Mouse (Mus musculus) spleen, postnatal 14 days (tissue): ENCODE measurements around the gene Ccdc9.

Source experiments
- DNase-seq, 2 experiments: peaks; one replicate each; pipeline ENCODE4 v3.0.0; 2021 to 2022; ENCODE audit warnings: low spot score in 2 of 2

Gene Ccdc9

DNA sequence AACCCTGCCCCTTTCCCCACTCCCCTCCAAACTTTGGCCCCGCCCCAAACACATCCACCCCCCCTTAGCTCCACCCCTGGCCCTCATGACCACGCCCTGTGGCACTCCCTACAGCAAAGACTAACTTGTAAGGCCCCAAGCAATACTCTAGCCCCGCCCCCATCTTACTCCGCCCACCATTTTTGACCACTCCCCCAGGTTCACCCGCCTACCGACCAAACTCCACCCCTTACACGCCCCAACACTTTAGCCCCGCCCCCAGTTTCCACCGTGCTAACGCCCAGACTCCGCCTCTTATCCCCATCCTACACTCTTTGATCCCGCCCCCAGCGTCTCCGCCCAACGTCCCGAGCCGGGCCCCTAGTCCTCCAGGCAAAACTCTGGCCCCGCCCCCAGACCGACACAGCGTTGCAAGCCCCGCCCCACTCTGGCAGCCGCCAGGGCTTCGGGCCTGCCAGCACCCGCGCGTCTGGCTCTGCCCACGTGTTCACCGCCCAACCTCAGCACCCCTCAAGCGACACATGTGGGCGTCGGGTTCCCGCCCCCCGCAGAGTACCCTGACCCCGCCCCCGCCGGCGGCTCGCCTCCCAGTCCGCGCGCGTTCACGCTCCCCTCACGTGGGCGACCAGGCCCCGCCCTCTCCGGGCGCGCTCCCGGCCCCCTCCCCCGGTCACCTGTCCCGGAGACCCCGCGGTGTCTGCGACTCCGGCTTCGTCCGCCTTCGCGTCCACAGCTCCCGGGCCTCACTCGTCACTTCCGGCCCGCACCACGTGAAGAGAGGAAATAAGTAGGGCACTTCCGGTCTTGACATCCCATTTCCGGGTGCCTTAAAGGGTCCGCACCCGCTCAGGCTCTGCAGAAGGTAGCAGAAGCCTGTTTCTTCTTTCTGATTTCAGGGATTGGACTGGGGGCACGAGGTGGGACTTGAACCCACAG is at the start of gene Ccdc9:
Gene Ccdc9, minus strand, starts transcription at position 770 of the 936 bp plus-strand sequence.
- DNase-seq = peak; percentile 98 to 99

DNA sequence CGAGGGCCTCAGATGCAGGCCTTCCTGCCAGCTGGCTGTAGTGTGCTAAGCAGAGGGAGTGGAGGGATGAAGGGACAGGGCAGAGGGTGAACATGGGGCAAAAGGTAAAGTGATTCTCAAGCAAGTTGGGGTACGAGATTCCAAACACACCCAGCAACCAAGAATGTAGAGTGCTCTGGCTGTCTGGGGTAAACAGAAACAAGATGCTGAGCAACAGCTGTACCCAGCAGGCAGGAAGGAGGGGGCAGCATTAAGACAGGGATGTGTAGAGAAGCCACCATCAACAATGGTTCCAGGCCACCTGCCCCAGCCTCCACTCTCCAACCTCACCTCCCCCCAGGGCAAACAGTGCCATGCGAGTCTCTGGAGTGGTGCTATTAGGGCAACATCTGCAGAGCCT is 42.6 kb upstream of the Ccdc9 start:
- no peak for DNase-seq

DNA sequence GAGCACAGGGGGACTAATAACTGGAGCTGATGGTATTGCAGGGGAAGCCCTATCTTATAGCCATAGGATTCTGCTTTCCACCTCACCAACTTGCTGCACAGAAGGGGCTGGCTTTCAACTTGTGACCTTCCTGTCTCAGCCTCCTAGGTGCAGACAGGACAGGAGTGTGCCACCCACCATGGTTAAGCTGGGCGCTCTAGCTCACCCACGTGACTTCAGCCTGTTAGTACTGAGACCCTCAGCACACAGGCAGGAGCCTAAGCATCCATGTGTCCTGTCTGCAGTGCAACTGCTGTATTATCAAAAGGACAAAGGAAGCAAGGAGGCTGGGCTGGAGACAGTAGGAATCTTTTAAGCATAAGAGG is 40.0 kb upstream of the Ccdc9 start:
- no peak for DNase-seq

DNA sequence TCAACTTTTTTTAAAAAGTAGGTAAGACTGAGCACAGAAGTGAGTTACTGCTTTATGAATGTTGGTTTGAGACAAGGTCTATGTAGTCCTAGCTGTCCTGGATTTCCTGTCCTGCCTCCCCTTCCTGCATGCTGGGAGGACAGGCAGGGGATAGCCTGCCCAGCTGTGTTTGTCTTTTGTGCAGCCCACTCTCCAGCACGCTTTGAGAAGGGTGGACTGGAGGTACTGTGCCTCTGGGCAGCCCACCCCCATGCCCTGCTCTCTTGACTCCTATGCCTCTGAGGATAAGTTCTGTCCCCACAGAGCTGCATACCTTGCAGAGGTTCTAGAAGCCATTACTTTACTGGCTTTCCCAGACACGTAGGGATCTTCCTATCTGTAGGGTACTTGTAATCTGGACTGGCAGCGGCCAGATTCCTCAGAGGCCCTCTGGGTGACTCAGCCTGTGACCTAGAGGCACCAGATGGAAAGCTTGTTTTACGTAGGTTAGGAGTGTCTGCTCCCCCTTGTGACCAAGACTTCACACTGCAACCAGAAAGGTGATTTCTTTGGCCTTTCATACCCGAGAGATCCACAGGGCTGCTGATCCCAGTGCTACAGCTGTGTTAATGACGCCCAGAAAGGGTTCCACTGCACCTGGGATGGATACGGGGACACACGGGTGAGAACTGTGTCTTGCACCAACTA is 39.5 kb upstream of the Ccdc9 start:
- peak; percentile 15 to 51 for DNase-seq

DNA sequence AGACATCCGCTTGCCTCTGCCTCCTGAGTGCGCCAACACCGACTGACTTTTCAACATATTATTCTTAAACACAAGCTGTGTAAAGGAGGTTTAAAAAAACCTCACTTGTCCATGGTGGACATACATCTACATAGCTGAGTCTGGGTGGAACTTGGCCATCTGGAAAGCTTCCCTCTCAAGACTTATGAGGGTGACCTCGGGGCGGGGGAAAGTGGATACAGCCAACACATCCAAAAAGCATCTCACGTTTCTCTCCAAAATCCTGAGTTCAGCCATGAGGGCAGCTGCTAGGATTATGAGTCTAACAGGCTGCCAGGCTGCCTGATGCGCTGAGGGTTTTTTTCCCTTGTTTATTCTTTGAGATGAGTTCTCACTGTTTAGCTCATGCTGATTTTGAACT is 38.1 kb upstream of the Ccdc9 start:
- DNase-seq = no peak

DNA sequence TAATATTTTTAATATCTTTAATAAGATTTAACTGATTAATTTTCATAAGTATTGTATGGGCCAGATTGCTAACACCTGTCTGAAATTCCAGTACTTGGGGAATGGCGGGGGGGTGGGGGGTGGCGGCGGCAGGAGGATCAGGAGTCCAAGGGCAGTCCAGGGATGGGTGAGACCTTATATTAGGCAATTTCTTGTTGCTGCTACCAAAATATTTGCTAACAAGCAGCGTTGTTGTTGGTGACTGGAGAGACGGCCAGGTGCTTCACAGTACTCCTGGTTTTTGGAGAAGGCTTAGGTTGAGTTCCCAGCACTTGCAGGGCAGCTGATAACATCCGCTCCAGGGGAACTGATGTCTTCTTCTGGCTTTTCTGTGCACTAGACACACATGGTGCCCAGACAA is 33.9 kb upstream of the Ccdc9 start:
- DNase-seq = no peak

DNA sequence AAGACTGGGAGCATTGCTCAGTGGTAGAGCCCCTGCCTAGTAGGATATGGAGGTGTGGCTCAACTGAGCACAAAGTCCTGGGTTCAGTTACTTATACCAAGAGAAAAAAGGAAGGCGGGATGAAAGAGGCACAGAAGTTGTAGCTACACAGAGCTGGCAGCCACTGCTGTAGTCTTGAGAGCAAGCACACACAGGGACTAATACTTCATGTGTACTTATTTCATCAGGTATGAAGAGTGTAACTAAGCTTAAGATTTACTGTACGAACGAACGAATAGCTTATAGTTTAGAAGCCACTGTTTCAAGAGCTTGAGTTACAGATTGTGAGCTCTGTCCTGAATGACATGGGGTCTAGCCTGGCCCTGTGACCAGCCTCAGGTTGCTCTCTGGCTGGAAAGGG is 32.6 kb upstream of the Ccdc9 start:
- DNase-seq = no peak

DNA sequence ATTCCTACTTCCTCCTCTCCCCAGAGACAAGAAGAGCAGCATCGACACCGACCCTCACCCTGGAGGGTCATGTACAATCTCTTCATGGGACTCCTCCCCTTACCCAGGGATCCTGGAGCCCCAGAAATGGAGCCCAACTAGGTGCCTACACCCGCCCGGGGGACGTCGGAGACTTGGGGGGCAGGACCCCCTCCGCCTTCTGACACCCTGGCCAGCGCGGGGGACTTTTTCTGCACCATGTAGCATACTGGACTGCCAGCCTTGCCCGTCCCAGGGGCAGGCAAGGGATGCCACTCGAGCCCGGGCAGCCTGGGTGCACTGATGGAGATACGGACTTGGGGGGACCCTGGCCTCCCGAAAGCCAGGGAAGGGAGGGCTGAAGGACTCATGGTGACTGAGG is 30.5 kb upstream of the Ccdc9 start:
- no peak for DNase-seq

DNA sequence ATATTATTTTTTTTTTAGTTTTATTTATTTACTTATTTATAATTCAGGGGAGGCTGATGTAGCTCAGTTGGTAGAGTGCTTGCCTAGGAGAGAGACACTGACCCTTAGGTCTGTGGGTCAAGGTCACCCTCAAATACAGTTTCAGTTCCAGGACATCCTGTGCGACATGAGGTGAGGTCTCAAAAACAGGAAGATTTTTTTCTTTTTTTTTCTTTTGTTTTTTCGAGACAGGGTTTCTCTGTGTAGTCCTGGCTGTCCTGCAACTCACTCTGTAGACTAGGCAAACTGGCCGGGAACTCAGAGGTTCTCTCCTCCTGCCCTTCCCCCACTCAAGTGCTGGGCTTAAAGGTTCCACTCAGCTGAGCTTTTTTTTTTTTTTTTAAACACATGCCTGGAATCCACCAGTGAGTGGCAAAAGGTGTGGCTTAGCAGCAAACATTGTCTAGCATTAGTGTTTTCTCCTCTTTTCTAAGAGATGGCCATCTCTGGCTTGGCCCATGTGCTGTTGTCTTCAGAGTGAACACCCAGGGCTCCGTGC is 28.7 kb upstream of the Ccdc9 start:
- no peak for DNase-seq

DNA sequence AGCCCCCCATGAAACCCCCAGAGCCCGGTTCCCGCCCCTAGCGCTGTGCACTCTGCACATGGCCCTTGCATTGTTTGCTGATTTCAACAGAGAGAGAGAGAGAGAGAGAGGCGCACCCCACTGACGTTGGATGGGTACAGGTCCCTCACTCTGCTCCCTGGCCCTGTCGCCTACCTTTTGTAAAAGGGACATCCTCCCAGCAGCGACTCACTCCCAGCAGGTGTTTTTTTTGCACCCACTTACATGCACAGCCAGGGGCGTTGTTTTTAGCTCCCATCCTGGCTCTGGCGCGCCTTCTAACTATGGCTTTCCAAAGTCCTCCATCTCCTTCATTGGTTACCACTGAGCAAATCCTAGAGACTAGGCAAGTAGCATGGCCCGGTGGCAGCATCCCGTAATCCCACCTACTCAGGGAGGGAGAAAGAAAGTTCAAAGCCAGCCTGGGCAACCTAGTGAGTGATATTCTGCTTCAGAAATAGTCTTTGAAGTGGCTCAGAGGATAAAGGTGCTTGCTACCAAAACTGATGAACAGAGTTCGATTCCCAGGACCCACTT is 27.7 kb upstream of the Ccdc9 start:
- no peak for DNase-seq

DNA sequence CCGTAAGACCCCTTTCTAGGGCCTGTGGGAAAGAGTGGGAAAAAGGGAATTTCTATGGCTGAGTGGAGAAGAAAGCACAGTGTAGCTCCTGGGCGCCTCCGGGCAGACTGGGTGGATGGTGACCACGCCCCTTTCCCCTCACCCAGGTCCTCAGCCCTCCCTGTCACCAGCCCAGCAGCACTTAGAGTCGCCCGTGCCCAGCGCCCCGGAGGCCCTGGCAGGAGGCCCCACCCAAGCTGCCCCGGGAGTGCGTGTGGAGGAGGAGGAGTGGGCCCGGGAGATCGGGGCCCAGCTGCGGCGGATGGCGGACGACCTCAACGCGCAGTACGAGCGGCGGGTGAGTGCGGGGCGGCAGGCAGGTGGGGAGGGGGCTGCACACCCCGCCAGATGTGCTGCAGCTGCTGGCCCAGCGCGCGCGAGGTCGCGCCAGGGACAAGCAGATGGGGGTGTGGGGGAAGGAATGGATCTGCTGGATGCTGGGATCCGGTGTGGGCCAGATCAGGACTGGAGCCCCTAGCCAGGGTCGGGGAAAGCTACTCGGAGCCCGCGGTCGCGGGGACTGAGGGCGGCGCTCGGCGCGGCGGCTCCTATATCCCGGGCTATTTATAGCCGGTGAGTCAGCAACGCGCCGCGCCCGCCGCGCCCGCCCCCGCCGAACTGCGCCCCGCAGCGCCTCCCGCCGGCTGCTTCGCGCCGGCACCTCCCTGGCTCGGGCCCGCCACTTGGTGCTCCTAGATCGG is 27.1 kb upstream of the Ccdc9 start:
- DNase-seq = peak; percentile 68 to 79

DNA sequence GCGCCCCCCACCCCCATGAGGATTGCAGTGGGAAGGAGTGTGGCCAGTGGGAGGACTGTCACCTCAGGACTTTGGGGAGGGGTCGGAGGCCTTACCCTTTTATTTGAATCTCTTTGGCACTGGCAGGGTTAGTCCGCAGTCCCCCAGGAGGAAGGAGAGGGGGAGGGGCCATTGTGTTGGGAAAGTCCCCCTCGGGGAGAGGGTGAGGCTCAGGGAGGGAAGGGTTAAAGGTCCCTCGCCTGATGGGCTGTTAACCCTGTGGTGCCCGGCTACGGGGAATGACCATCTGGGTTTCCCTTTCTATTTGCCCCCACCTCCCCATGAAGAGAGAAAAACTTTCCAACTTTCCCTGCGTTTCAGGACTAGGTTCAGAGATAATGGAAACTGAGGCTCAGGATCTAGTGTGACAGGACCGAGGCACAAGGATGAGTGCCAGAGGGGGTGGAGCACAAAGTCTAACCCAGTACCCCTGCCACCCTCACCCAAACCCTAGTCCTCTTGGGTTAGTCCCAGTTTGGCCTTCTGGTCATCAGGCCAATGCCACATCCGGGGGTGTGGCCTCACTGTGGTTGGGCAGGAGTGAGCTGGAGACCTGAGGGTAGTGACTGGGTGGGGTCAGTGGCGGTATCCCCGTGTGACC is 26.2 kb upstream of the Ccdc9 start:
- peak; percentile 24 to 37 for DNase-seq

DNA sequence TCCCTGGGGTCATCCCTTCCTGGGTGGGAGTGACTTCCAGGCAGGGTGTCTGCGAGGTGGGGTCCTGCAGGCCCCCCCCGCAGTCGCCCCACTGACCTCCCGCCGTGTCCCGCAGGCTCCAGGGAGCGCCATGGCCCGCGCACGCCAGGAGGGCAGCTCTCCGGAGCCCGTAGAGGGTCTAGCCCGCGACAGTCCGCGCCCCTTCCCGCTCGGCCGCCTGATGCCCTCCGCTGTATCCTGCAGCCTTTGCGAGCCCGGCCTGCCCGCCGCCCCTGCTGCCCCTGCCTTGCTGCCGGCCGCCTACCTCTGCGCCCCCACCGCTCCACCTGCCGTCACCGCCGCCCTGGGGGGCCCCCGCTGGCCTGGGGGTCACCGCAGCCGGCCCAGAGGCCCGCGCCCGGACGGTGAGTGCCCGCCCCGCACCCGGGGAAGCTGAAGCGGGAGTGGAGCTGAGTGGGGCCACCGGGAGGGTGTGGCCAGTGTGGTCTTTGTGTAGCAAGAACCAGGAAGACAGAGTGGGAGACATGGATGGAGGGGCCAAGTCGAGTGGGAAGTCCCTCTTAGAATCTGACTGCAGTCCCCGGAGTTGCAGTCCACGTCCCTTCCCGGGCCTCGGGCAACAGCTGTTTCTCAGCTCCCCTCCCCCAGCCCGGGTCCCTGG is 25.5 kb upstream of the Ccdc9 start:
- peak in 1 of 2 experiments; percentile 20 for DNase-seq

DNA sequence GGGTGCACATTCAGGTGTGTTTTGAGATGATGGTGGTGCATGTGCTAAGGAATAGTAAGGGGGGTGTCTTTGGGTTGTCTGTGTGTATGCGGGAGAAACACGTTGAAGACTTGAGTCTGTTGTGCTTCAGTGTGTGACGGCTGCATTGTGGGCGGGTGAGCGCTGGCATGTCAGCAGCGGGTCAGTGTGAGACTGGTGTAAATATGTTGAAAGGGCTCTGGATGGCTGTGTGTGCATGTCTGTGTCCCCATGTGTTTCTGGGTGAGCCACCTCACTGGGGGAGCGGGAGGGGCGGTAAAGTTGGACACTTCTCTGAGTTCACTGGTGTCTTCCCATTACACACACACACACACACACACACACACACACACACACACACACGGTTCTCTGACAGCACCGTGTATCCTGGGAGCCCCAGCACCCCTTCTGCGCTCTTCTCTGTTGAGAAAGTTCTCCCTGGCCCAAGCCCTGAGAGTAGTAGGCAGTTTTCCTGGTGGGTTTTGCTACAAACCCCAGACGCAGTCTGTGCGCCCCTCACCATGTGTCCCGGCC is 24.9 kb upstream of the Ccdc9 start:
- DNase-seq = peak in 1 of 2 experiments; percentile 9

DNA sequence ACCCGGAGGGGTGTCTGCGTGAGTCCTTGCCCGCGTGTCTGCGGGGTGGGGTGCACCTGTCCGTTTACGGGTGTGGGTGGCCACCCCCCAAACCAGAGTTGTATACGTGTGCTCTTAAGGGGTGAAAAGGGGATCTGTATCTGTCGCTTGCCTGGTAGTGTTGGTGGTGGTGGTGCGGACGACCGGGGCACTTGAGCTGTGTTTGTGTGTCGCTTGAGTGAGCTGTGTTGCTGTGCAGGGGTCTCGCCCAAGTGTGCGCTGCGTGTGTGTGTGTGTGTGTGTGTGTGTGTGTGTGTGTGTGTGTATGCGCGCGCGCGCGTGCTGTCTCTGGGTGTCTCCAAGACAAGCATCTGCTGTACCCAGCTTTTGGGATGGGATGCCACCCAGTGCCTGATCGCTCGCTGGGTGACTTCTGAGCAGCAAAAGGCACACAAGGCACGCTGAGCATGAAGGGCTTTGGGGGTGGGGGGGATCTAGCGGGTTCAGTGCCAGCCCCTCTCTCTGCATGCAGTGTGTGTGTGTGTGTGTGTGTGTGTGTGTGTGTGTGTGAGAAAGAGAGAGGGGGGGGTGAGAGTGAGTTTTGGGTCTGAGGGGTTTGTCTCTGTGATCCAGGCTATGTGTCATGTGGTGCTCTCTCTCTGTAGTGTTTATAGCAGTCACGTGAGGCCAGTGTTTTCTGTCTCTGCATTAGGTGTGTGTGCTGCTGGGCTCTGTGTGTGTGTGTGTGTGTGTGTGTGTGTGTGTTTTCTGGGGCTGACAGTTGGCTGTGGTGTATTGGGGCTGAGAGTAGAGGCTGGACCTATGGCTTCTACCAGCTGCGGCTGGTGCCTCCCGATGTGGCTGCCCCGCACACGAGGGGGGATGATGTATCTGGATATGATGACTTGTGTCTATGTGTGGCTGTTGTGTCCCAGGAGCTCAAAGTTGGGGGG is 24.2 kb upstream of the Ccdc9 start:
- peak in 1 of 2 experiments; percentile 16 for DNase-seq

DNA sequence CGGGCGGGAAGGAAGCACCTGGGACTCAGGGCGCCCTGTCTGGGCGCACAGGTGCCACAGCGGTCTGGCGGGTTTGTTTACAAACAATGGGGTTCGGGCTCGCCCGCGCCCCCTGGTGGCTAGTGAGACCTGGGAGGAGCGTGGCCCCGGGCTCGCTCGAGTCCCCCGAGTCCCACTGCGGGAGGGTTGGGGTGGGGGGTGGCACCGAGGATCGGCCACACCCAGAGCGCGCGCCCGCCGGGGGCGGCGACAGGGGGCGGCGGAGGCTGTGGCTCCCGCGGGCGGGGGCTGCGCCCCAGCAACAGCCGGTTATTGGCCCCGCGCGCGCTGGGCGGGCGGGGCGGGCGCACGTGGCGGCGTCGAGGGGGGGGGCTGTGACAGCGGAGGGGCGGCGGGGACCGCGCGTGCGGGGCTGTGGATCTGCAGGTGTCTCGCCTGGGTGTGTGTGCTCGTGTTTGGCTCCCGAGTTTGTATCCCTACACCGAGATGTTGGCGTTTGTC is 23.5 kb upstream of the Ccdc9 start:
- peak; percentile 80 to 83 for DNase-seq

DNA sequence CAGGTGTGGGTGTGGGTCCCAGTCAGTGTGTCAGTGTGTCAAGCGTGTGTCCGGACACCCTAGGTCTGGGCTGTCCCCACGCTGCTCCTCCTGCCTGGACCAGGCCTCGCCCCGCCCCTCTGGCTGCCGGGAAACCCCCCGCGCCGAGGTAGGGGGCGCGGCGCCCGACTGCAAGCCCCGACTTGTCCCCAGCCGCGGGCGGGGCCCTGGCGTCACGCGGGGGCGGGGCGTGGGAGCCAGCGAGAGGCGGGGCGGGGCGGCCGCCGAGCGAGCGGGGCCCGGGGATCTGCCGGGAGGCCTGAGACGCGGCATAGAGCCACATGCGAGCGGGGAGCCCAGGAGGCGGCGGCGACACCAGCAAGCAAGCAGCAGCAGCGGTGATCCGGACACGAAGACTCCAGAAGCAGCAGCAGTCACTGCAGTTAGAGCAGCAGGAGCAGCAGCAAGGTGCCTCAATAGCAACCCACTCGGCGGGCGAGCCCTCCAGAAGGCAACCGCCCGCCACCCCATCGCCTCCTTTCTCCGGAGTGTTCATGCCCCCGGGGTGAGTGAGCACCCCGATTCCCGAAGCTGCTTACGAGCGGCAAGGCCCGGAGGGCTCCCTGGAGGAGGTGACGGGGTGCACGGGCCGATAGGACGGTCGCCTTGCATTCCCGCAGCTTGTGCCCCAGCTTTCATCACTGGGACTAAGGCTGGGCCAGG is 22.9 kb upstream of the Ccdc9 start:
- peak; percentile 85 to 87 for DNase-seq

DNA sequence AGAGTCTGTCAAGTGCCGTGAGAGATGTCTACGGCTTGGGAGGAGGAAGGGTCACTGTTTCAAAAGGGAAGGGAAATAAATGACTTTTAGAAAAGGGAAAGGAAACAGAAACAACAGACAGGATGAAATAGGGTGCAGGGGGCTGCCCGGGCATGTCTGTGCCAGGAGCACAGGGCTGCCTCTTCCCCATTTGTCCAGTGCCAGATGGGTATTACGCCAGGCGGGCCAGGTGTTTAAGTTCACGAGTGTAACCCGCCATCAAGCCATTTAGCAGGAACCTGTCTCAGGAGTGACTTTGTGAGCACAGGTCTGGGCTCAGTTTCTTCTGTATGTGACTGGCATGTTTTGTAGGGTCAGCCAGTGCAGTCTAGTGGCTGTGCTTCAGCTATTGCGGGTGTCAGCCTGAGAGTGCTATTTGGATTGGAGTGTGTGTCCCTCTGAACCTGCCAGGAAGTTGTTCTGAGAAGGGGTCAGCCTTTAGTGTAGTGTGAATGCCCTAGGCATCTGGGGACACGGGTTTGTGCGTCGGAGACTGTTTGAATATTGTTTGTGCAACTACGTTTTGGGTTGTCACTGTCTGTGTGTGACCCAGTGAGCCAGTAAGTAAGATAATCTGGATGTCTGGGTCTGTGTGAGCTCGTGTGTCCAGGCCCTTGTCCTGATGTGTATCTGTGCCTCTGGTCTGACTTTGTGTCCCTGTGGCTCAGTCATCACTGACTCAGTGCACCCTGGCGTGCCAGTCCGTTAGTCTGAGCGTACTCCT is 22.1 kb upstream of the Ccdc9 start:
- no peak for DNase-seq
